Mouse (Mus musculus) cerebellum, adult 11-12 months (tissue): ENCODE data around the gene Zfp398.
"Not testable (repeated sequence)": the region's sequence is repeated elsewhere in the genome, so short reads cannot be mapped to it uniquely, and the experiment has no call there.

Experiments used
- DNase-seq: peaks from one replicate; pipeline ENCODE4 v3.0.0; 2022

Zfp398 gene

GRCm38 (mm10) chr6:47828950-47829349, 6.5 kb upstream of the Zfp398 start:
- no peak for DNase-seq

GRCm38 (mm10) chr6:47830104-47831078, 5.1 kb upstream of the Zfp398 start, which contains the start of gene Zfp786:
Zfp786 (minus strand) TSS chr6:47830867.
- DNase-seq, result peak; percentile 93

- no peak for DNase-seq
Observed at GRCm38 (mm10) chr6:47832220-47832619, 3.2 kb upstream of the Zfp398 start.

- DNase-seq, result peak; percentile 69
Observed at GRCm38 (mm10) chr6:47835984-47836521, 592 bp downstream of the Zfp398 start.

GRCm38 (mm10) chr6:47837630-47838029, 2.2 kb downstream of the Zfp398 start:
- no peak for DNase-seq

GRCm38 (mm10) chr6:47841077-47841476, 5.6 kb downstream of the Zfp398 start:
- DNase-seq, result no peak

GRCm38 (mm10) chr6:47841831-47842230, 6.4 kb downstream of the Zfp398 start:
- DNase-seq, result no peak

- no peak for DNase-seq
Observed at GRCm38 (mm10) chr6:47842337-47842736, 6.9 kb downstream of the Zfp398 start.

- no peak for DNase-seq
Observed at GRCm38 (mm10) chr6:47845779-47846178, 10.3 kb downstream of the Zfp398 start.

- peak; percentile 39 for DNase-seq
Observed at GRCm38 (mm10) chr6:47857241-47857640, 21.8 kb downstream of the Zfp398 start.

- DNase-seq, result not testable (repeated sequence)
Observed at GRCm38 (mm10) chr6:47857729-47858128, 22.3 kb downstream of the Zfp398 start.

- DNase-seq, result no peak
Observed at GRCm38 (mm10) chr6:47872266-47872665, 36.8 kb downstream of the Zfp398 start.

GRCm38 (mm10) chr6:47877058-47877457, 41.6 kb downstream of the Zfp398 start, which contains the start of gene Zfp282:
Zfp282 (plus strand) TSS chr6:47877204.
- no peak for DNase-seq

GRCm38 (mm10) chr6:47877461-47878132, 42.1 kb downstream of the Zfp398 start:
- peak; percentile 93 for DNase-seq

GRCm38 (mm10) chr6:47878133-47878514, 42.7 kb downstream of the Zfp398 start:
- peak; percentile 15 for DNase-seq

- peak; percentile 14 for DNase-seq
Observed at GRCm38 (mm10) chr6:47878593-47878992, 43.1 kb downstream of the Zfp398 start.

GRCm38 (mm10) chr6:47879049-47879716, 43.7 kb downstream of the Zfp398 start:
- no peak for DNase-seq

GRCm38 (mm10) chr6:47880166-47880565, 44.7 kb downstream of the Zfp398 start:
- no peak for DNase-seq

GRCm38 (mm10) chr6:47888812-47889383, 53.4 kb downstream of the Zfp398 start:
- no peak for DNase-seq

- DNase-seq, result no peak
Observed at GRCm38 (mm10) chr6:47899416-47899815, 64.0 kb downstream of the Zfp398 start.

- peak; percentile 81 for DNase-seq
Observed at GRCm38 (mm10) chr6:47903587-47903986, 68.1 kb downstream of the Zfp398 start.

GRCm38 (mm10) chr6:47904361-47904760, 68.9 kb downstream of the Zfp398 start:
- DNase-seq, result no peak
